Mouse (Mus musculus) T-helper 1 cell (primary cell): Measurements from ENCODE around the gene Fam160b1.

Source experiments
- in situ Hi-C: fragments of 300-600 bp; cut with MboI, MseI; formaldehyde crosslinking; loops from one replicate; pipeline ENCODE4 v1.15.1; 2025; ENCODE audit warnings: high pct_unique_total_duplicates

Fam160b1 gene

DNA sequence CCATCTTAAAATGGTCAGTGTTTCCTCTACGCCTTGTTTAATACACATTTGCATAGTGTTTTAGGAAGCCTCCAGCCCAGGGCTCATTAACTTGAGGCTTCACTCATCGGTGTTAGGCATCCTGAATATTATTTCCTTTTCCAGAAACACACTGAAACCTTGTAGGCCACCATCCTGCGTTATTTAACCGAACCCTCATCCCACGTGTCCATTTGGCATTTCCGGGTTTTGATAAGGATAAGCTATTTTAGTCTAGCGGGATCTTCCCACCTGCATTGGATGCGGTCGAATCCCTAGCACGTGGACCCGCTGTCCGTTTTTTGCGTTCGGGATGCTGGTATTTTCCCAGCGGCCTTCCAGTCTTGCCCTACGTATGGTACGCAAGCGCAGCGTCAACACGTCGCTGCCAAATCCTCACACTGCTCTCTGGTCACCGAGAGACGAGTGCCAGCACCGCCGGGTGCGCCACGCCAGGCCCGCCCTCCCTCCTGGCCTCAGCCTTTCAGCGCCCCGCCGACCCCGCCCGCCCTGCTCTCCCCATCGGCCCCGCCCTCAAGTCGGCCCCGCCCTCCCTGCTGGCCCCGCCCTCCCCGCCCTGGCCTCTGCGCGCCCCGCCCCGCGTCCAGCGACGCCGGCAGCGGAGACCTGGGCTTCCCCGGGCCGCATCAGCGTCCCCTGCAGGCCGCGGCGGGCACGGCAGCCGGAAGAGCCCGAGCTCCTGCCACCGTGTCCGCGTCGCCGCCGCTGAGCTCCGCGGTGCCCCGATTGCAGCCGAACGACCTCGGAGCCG lies at the start of gene Fam160b1:
Gene Fam160b1, plus strand, starts transcription at position 340 of the 790 bp plus-strand sequence.
- in situ Hi-C loops = no loop called here

DNA sequence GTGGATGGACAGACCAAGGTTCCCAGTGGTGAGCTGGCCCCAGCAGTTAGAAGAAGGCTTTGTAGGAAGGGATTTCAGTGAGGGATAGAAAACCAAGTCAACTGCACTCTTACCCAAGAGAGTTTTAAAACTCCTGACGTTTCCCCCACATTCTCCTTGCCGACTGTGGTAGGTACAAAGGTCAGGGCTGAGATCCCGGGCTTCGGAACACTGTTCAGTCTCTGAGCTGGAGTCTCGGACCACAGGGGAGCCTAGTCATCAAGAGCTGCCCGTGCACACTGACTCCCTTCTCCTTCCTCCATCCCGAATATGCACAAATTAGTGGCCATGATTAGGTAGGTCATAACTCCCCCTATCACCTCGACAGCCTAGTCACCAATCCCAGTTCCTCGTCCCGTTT lies 47.3 kb upstream of the Fam160b1 start:
- in situ Hi-C loops = no loop called here

DNA sequence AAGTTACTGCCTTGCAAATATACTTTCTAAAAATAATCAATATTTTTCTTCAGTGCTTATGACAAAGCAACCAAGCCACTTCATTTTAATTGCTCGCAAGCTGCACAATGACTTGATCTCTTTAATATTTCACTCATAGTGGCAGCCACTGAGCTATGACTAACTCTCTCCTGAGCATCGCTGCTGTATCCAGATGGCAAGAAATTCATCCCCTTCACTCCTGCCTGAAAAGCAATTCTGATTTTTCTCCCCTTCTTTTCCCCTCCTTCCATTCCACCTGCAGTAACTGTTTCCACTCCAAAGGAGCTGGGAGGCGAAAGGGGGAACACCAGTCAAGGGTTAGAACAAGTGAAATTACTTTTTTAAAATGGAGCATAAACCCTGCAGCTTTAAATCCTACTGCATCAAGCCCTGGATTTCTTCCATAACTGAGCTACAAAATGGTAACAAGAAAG lies 46.6 kb upstream of the Fam160b1 start:
- in situ Hi-C loops = no loop called here

- in situ Hi-C loops = no loop called here
Observed at GRCm38 (mm10) chr19:57314346-57315012, 46.0 kb upstream of the Fam160b1 start, which contains the start of gene Ablim1. Gene Ablim1 (minus strand): TSS chr19:57314919.

DNA sequence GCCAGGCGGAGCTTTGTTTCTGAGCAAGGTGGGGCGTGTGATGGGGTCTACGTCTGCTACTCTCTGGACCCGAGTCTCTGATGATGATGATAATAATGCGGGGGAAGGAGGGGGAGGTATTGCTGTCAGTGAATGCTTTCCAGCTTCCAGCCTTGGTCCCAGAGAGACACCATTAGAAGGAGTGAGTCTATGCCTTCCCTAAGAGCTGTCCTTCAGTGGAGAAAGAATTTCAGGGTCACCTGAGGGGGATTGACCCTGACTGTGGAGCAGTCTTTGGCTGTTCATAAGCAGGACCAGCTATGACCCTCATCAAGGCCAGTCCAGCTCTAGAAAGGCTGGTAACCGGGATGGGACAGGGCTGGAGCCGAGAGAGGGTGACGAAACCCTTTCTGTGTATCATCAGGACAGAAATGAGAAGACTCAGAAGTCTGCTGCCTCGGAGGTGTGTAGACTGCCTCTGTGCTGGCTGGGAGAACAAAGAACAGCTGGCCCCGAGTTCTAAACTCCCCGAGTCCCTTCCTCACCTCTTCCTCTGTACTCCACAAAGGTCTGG lies 45.4 kb upstream of the Fam160b1 start:
- in situ Hi-C loops = no loop called here

GRCm38 (mm10) chr19:57316597-57316996 lies 43.9 kb upstream of the Fam160b1 start:
- in situ Hi-C loops = no loop called here

- in situ Hi-C loops = loop anchor here (10.0 kb wide), 1 partner anchor 266 kb away; no protein-coding TSS in a partner anchor
Observed at GRCm38 (mm10) chr19:57320656-57321382, 39.7 kb upstream of the Fam160b1 start.

- in situ Hi-C loops = loop anchor here (10.0 kb wide), 1 partner anchor 267 kb away; no protein-coding TSS in a partner anchor
Observed at GRCm38 (mm10) chr19:57321839-57322238, 38.6 kb upstream of the Fam160b1 start.

- in situ Hi-C loops = loop anchor here (10.0 kb wide), 1 partner anchor 268 kb away; no protein-coding TSS in a partner anchor
Observed at GRCm38 (mm10) chr19:57322491-57322890, 38.0 kb upstream of the Fam160b1 start.

DNA sequence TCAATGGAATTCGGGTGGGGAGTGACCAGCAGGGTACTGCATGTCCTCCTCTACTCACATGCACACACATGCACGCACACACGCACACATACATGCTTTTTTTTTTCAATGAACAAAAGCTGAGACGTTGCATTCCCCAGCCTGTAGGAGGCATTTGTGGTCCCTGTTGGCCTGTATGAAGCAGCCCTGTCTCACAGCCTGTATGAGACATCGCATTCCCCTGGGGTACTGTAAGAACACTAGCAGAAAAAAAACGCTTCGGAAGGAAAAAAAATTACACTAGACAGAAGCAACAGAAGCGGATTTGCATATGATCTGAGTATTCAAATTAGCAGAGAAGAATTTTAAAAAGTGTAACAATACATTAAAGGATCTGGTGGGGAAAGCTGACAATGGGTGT lies 37.4 kb upstream of the Fam160b1 start:
- in situ Hi-C loops = loop anchor here (10.0 kb wide), 1 partner anchor 268 kb away; no protein-coding TSS in a partner anchor

GRCm38 (mm10) chr19:57325748-57326300 lies 34.7 kb upstream of the Fam160b1 start:
- in situ Hi-C loops = loop anchor here (5.0 to 10.0 kb wide), 2 partner anchors 164 to 271 kb away; no protein-coding TSS in a partner anchor

DNA sequence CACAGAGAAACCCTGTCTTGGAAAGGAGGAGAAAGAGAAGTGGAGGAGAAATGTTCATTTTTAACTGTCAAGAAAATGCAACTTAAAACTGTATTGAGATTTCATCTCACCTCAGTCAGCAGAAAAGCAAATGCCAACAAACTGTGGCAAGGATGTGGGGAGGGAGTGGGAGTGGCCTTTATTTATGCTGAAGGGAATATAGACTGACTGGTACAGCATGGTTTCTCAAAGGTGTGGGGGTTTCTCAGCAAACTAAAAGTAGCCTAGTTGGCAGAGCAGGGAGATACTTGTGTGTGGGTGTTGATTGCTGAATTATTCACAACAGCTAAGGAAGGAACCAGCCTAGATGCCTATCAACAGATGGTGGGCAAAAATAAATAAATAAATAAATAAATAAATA lies 32.8 kb upstream of the Fam160b1 start:
- in situ Hi-C loops = loop anchor here (5.0 to 10.0 kb wide), 2 partner anchors 165 to 273 kb away; no protein-coding TSS in a partner anchor

GRCm38 (mm10) chr19:57328269-57328668 lies 32.2 kb upstream of the Fam160b1 start:
- in situ Hi-C loops = loop anchor here (5.0 to 10.0 kb wide), 2 partner anchors 166 to 273 kb away; no protein-coding TSS in a partner anchor

DNA sequence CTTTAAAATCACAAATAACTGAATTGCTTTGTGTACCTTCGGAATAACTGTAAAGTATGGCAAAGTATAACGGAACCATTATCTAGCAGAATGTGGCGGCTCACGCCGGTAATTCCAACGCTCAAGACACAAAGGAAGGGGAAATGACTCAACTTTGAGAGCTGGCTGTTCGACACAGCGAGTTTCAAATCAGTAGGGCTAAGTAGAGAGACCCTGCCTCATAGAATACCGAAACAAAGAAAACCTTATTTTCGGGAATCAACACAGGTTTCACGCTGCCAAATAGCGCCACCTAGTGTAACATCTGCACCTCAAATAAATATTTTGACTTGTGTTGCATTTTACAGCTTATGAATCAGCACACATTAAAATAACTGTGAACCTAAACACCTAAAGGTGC lies 31.7 kb upstream of the Fam160b1 start:
- in situ Hi-C loops = loop anchor here (5.0 to 10.0 kb wide), 2 partner anchors 166 to 274 kb away; no protein-coding TSS in a partner anchor

DNA sequence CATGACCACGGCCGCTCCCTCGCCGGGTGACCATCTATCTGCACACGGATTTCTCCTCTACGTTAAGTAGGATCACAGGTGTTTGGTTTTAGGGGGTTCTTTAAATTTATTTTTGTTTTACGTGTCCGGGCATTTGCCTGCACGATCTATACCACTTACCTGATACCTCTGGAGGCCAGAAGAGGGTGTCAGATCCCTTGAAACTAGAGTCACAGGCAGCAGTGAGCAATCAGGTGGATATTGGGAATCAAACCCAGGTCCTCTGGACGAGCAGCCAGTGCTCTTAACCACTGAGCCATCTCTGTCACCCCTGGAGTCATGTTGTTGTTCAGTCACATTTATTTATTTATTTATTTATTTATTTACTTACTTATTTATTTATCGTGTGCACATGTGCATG lies 30.2 kb upstream of the Fam160b1 start:
- in situ Hi-C loops = no loop called here

- in situ Hi-C loops = no loop called here
Observed at GRCm38 (mm10) chr19:57331237-57331636, 29.2 kb upstream of the Fam160b1 start.

- in situ Hi-C loops = no loop called here
Observed at GRCm38 (mm10) chr19:57333356-57333755, 27.1 kb upstream of the Fam160b1 start.

DNA sequence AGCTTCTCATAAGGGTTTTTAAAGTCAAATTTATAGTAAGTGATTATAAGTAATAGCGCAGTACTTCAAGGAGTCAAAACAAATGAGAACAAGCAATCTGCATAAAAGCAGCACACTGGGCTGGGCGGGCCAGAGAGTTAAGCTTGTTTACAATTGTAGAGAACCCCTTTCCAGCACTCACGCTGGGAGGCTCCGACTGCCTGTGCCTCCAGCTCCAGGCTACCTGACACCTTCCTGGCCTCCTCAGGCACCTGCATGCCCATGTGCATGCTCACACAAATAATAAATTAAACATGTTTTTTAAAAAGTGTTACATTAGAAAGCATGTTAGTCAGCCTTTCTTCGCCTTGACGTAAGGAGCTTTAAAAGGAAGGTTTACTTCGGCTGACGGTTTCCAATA lies 25.3 kb upstream of the Fam160b1 start:
- in situ Hi-C loops = no loop called here

DNA sequence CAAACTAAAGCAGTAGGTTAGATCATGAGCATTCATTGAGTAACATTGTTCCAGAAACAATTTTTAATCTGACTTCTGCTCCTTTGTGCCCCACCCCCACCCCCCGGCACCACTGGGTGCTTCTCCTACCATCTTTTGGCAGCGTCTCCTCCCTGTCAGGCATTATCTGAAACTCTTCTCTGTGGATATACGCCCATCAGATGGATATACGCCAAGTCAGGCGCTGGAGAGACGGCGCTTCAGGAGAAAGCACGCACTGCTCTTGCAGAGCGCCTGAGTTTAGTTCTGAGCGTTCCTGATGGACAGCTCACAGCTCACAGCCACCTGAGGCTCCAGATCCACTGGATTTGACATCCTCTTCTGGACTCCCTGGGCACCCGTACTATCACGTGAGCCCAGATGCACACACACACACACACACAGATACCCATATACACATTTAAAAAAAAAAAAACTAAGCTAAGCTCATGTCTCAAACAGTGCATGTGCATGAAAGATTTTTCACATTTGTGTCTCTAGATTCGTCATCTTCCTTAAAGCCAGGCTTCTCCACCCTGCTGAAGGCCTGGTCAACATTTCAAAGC lies 21.1 kb upstream of the Fam160b1 start:
- in situ Hi-C loops = no loop called here

- in situ Hi-C loops = no loop called here
Observed at GRCm38 (mm10) chr19:57340900-57341742, 19.4 kb upstream of the Fam160b1 start.
